Mouse (Mus musculus): ENCODE results near the gene Cdk11b.

DNA sequence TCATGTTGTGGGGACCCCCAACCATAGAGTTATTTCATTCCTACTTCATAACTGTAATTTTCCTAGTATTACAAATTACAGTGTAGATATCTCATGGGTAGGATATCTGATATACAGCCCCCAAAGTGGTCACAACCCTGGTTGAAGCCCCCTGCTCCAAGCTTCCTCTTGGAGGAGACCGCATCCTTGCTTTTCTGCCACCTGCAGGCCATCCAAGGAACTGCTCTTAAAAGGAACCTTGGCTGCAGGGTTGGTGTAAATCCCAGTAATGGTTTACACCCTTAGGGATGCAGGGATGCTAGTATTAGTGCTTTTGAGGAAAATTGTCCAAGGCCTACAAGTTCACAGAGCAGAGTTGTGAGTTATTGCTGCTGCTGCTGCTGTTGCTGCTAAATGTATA is 44.2 kb upstream of the Cdk11b start:
- TF ChIP-seq CTCF (IDR thresholded peaks at IDR 0.05; ENCODE audit: borderline replicate concordance, insufficient read depth, low read depth, low read length) (peak; percentile 71), POLR2A (IDR thresholded peaks at IDR 0.05; ENCODE audit: borderline replicate concordance, insufficient read depth, low read length) (no peak)
